Mouse (Mus musculus) limb, embryonic 14.5 days (tissue): ENCODE measurements around the gene Hist1h2be. TPM values are rescaled to one million over a fixed set of nuclear protein-coding genes. Genes with fewer than 3 reads are reported as not detected.

Experiments used
- ATAC-seq: fragments of 200-750 bp; cut with Nextera tagmentation; 2 replicates; pipeline ENCODE4 v1.8.0; 2017; ENCODE audit warnings: low read depth, moderate number of reproducible peaks, moderate TSS enrichment; ENCODE audit not compliant: low FRiP score
- DNase-seq: peaks from one replicate; pipeline ENCODE4 v3.0.0-alpha.2; 2015; ENCODE audit warnings: low spot score
- H3K27ac ChIP-seq: fragments of 300-500 bp; sonication (generic); replicated peaks from 2 replicates; pipeline ENCODE4 v1.5.1; 2014; ENCODE audit warnings: low read depth, mild to moderate bottlenecking, low read length, moderate library complexity, mixed read lengths
- H3K27me3 ChIP-seq: fragments of 300-500 bp; sonication (generic); 2 replicates; pipeline ENCODE4 v1.6.1; 2014; ENCODE audit warnings: low read length, mixed read lengths; ENCODE audit not compliant: control insufficient read depth, insufficient read depth
- H3K36me3 ChIP-seq: fragments of 300-500 bp; sonication (generic); 2 replicates; pipeline ENCODE4 v1.6.1; 2014; ENCODE audit warnings: mild to moderate bottlenecking, low read length, moderate library complexity, mixed read lengths; ENCODE audit not compliant: control insufficient read depth, insufficient read depth
- H3K4me1 ChIP-seq: fragments of 300-500 bp; sonication (generic); 2 replicates; pipeline ENCODE4 v1.6.1; 2014; ENCODE audit warnings: antibody characterized with exemption, low read length, mixed read lengths; ENCODE audit not compliant: control insufficient read depth, insufficient read depth
- H3K4me2 ChIP-seq: fragments of 300-500 bp; sonication (generic); replicated peaks from 2 replicates; pipeline ENCODE4 v1.6.1; 2014; ENCODE audit warnings: low read depth, mild to moderate bottlenecking, low read length, moderate library complexity; ENCODE audit not compliant: severe bottlenecking
- H3K4me3 ChIP-seq: fragments of 300-500 bp; sonication (generic); replicated peaks from 2 replicates; pipeline ENCODE4 v1.5.1; 2014; ENCODE audit warnings: low read length
- H3K9ac ChIP-seq: fragments of 300-500 bp; sonication (generic); 2 replicates; pipeline ENCODE4 v1.6.1; 2014; ENCODE audit warnings: mild to moderate bottlenecking, low read depth, low read length, moderate library complexity; ENCODE audit not compliant: severe bottlenecking
- H3K9me3 ChIP-seq: fragments of 300-500 bp; sonication (generic); 2 replicates; pipeline ENCODE4 v1.6.1; 2016; ENCODE audit warnings: low read length; ENCODE audit not compliant: control insufficient read depth
- POLR2A ChIP-seq: fragments of 200-500 bp; IDR thresholded peaks from 2 replicates; pipeline ENCODE4 v1.8.0; 2012; ENCODE audit warnings: inconsistent platforms, mild to moderate bottlenecking, moderate library complexity, borderline replicate concordance; ENCODE audit not compliant: insufficient read depth, insufficient read length; ENCODE audit errors: extremely low read depth
- WGBS: fragments of 180-500 bp; shearing (Covaris S2); extraction: QIAGEN DNeasy Blood & Tissue Kit; methylation state at CpG from one replicate; pipeline ENCODE4 v1.1.7; 2014; 5-methylcytosine and 5-hydroxymethylcytosine counted together
- polyA plus RNA-seq, 2 experiments: library from polyadenylated mRNA; depleted of rRNA in 1 of 2; stranded (reverse) in 1 of 2; unstranded in 1 of 2; fragments of >200 nt; fragmentation: Nextera tagmentation in 1 of 2; extraction: Ambion mirVana in 1 of 2; gene quantifications; 2 replicates each; pipeline versions ENCODE4 v1.2.1 to v1.2.3; 2012 to 2014

Gene Hist1h2be
- polyA plus RNA-seq, 2 experiments: 1.5 to 3.0 TPM

DNA sequence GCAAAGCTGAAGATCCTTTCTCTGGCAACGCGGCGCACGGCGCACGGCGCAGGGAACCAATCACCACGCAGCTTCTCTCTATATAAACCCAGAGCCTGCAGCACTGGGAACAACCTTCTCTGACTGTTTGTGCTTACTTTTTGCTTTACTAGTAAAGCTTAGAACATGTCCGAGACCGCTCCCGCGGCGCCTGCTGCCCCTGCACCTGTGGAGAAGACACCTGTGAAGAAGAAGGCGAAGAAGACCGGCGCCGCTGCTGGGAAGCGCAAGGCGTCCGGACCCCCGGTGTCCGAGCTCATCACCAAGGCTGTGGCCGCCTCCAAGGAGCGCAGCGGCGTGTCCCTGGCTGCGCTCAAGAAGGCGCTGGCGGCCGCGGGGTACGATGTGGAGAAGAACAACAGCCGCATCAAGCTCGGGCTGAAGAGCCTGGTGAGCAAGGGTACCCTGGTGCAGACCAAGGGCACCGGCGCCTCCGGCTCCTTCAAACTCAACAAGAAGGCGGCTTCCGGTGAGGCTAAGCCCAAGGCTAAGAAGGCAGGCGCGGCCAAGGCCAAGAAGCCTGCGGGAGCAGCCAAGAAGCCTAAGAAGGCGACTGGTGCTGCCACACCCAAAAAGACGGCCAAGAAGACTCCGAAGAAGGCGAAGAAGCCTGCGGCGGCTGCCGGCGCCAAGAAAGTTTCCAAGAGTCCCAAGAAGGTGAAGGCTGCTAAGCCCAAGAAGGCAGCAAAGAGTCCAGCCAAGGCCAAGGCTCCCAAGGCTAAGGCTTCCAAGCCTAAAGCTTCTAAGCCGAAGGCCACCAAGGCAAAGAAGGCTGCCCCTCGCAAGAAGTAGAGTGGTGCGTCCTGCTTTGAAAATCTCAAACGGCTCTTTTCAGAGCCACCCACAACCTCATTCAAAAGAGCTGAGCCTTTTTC is 65.7 kb downstream of the Hist1h2be start:
- WGBS: under 1% methylated on average over 52 of the region's 54 CpGs

DNA sequence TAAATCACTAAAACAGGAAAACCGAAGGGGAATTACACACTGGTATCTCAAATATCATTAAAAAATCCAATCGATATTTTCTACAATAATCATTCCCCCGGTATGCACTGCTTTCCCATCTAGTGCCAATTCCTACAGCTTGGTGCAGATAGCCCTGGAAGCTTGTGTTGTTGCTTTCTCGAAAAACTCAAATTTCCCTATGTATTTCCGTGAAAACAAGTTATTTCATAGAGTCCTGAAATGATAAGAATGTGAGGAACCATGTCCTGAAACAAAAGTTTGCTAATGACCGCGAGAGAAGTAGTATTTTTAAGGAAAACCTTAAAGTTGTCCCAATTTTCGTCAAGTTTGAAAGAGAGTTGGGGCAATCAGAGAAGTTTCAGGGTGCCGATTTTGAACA is 66.5 kb downstream of the Hist1h2be start:
- Histone ChIP-seq H3K27ac (peak overlapping the region; percentile 97), H3K9ac (peak overlapping the region; percentile 73), H3K4me3 (peak overlapping the region; percentile 51), H3K27me3 (no peaks in the 10 kb centered on the region), H3K4me1 (peaks cover 15% of the 10 kb centered on the region), H3K36me3 (no peaks in the 10 kb centered on the region), H3K9me3 (no peaks in the 10 kb centered on the region), H3K4me2 (peak overlapping the region; percentile 94)
- DNase-seq: no peak
- WGBS: 21% methylated on average over 9 of the region's 9 CpGs
- no peak for ATAC-seq
- TF ChIP-seq POLR2A: no peak

More for the DNA sequence above, 65.7 kb downstream of the Hist1h2be start:
- peak overlapping the region; percentile 97 for H3K27ac ChIP-seq
- peak; percentile 95; the same call in 1 of the 2 replicates for TF ChIP-seq POLR2A
- no peaks in the 10 kb centered on the region for H3K36me3 ChIP-seq
- H3K4me2 ChIP-seq: peak overlapping the region; percentile 94
- H3K9me3 ChIP-seq: no peaks in the 10 kb centered on the region
- H3K4me3 ChIP-seq: peak overlapping the region; percentile 51
- H3K4me1 ChIP-seq: peaks cover 15% of the 10 kb centered on the region
- peak; percentile 96 for DNase-seq
- peak; percentile 77 for ATAC-seq
- no peaks in the 10 kb centered on the region for H3K27me3 ChIP-seq
- peak overlapping the region; percentile 73 for H3K9ac ChIP-seq

DNA sequence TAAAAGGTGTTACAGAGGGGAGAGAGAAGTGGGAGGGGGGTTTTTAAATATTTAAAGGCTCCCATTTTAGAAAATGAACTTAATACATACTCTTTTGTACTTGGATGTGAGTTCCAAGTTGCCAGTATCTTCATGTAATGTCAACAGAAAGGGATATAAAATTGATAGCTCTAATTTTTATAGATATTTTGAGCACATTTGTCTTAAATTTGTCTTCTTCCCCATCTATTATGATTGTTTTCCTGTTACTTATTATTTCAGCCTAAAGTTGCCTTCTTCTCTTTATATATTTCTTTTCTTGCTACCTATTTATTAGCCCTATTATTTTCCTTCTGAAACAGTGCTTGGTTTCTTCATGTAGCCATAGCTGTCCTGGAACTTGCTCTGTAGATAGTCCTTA is 68.0 kb downstream of the Hist1h2be start, which contains the start of gene Hist1h1d:
Gene Hist1h1d (plus strand): TSS at position 301 of the 400 bp plus-strand sequence.
- ATAC-seq (no peak), DNase-seq (no peak)
- Histone ChIP-seq H3K4me2 (peak within 1 kb of the TSS; percentile 46; the same call in 1 of the 2 replicates), H3K4me1 (peaks cover 15% of the 10 kb centered on the region), H3K4me3 (peak within 1 kb of the TSS; percentile 36), H3K27me3 (no peaks in the 10 kb centered on the region), H3K27ac (peak within 1 kb of the TSS; percentile 97), H3K9me3 (no peaks in the 10 kb centered on the region), H3K9ac (no peak within 1 kb of the TSS), H3K36me3 (no peaks in the 10 kb centered on the region)
- no peak for TF ChIP-seq POLR2A

DNA sequence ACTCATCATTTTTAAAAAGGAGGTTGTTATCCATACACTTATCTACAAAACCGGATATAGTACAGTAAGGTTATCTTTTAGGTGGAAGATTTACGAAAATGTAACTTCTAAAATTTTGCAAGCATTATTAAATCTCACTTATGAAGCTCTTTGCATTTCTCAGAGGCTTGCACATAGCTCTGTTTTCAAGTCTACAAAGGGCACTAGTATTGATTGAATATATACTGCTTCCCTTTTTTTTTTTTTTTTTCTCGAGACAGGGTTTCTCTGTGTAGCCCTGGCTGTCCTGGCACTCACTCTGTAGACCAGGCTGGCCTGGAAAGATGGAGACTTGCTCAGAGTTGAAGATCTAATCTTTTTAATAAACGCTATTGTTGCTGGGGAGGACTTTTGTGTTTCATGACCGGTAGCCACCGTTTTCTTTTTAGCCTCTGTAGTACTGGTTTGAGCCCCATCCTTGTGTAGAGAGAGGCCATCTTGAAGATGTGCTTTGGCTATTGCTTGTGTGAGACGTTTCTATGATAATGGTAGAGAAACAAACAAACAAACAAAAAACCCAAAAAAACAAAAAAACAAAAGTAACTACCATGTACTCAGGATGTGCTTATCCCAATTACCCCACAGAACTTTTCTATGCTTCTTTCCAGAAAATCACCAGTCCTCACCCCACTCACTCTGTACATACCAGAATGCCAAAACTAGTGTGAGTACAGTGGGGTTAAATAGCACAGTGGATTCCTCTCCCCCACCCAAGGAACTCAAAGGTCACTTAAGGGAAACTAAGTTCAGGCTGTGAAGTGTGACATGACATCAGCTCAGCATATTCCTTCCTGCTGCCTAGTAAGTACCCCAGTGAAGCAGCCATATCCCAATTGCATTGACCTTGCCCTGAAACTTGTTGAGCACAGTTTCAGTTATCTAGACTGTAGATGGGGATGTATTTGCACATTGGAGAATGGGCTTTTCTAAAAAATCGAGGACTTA is 68.7 kb downstream of the Hist1h2be start:
- no peaks in the 10 kb centered on the region for H3K9me3 ChIP-seq
- H3K27ac ChIP-seq: peak overlapping the region; percentile 69
- H3K4me2 ChIP-seq: peak overlapping the region; percentile 46; the same call in 1 of the 2 replicates
- H3K36me3 ChIP-seq: no peaks in the 10 kb centered on the region
- H3K9ac ChIP-seq: no peak overlapping the region
- peak overlapping the region; percentile 36 for H3K4me3 ChIP-seq
- peaks cover 15% of the 10 kb centered on the region for H3K4me1 ChIP-seq
- TF ChIP-seq POLR2A: no peak
- WGBS: 57% methylated on average over 8 of the region's 8 CpGs
- no peaks in the 10 kb centered on the region for H3K27me3 ChIP-seq
- DNase-seq (no peak), ATAC-seq (no peak)
